Mouse (Mus musculus): ENCODE data around the gene Tcf25. TPM values are rescaled to one million over a fixed set of nuclear protein-coding genes. Genes with fewer than 3 reads are reported as not detected.
A peak's percentile ranks its signal among the peaks of the same experiment; 100 is the strongest.

Tcf25 gene
- total RNA-seq (2021), result 100 to 1,000 TPM; 565 to 596 TPM
- long read RNA-seq, experiment 1, full-length matches to known transcripts, result 606 of 773 reads
- long read RNA-seq, experiment 1, partial matches to known transcripts, result 87 of 773 reads
- long read RNA-seq, experiment 1, other reads (novel, unspliced or antisense), result 80 of 773 reads
- long read RNA-seq, experiment 2, full-length matches to known transcripts, result 417 of 538 reads
- long read RNA-seq, experiment 2, partial matches to known transcripts, result 66 of 538 reads
- long read RNA-seq, experiment 2, other reads (novel, unspliced or antisense), result 55 of 538 reads

DNA sequence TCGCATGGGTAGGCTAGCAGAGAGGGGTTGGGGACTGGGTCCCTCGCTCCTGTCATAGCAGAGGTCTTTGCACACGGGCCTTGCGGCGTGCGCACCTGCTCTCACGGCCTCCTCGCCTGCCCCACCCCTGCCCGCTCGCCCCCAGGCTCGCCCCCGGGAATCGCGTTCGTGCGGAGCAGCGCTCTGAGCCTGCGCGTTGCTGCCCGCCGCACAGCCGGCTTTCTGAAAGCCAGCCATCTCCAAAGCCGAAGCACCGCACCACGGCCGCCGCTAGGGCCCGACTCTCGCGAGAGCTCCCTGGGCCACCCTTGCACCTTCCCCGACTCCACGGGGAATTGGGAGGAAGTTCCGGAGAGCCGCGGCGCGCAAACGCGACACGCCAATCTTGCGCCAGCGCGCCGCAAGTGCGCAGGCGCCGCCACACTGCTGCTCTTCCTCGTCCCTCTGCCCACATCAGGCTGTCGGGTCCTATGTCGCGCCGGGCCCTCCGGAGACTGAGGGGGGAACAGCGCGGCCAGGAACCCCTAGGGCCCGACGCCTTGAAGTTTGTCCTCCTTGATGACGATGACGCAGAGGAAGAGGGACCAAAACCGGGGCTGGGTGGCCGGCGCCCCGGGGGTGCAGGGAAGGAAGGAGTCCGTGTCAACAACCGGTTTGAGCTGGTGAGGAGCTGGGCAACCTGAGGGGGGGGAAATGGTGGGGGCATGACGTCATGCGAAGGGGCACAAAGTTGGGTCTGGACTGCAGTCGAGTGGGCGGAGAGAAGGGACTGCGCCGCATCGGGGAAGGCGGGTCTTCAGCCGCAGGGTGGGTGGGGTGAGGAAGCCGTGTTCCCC is at the start of gene Tcf25:
Tcf25 (plus strand) TSS at position 351 of the 836 bp plus-strand sequence.
- peak; percentile 94 to 96 for DNase-seq (ENCODE audit: low spot score in 2 of 2)

DNA sequence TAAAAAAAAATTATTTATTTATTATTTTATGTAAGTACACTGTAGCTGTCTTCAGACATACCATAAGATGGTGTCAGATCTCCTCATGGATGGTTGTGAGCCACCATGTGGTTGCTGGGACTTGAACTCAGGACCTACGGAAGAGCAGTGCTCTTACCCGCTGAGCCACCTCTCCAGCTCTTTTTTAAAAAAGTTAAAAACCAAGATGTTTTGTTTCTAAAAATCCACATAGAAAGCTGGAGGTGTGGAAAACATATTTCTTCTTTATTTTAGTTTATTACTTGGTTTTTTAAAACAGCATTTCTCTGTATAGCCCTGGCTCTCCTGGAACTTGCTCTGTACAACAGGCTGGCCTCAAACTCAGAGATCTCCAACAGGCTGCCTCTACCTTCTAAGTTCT is 45.0 kb upstream of the Tcf25 start:
- no peak for DNase-seq (ENCODE audit: low spot score in 2 of 2)

DNA sequence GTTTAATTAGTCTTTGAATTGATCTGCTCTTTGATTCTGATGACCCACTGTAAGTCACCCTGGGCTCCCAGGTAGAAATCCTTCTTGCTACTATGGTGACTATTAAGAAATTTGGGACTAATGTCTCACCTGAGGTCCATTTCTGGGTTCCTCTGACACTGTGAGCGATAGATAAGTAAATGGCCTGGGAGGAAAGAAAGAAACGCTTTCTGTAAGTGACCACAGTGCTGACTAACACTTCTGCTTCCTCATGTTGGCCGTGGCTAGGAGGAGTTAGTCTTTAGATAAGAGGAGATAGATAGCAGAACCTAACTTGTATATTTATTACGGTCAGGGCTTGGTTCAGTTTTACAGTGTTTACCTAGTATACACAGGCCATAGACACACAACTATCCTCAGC is 44.2 kb upstream of the Tcf25 start:
- no peak for DNase-seq (ENCODE audit: low spot score in 2 of 2)

DNA sequence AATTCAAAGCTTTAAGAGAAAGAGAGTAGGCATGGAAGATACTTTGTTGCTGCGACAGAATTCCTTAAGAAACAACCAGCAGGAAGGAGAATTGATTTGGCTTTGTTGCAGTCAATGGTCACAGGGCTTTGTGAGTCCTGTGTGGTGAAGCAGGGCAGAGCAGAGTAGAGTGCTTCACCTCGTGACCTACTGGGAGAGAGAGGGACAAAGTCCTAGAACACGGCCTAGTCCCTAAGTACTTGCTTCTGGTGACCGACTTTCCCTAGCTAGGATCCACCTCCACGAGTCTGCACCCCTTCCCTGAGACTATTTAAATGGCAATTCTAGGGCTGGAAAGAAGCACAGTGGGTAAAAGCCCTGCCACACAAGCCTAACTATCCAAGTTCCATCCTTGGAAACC is 43.6 kb upstream of the Tcf25 start:
- no peak for DNase-seq (ENCODE audit: low spot score in 2 of 2)

DNA sequence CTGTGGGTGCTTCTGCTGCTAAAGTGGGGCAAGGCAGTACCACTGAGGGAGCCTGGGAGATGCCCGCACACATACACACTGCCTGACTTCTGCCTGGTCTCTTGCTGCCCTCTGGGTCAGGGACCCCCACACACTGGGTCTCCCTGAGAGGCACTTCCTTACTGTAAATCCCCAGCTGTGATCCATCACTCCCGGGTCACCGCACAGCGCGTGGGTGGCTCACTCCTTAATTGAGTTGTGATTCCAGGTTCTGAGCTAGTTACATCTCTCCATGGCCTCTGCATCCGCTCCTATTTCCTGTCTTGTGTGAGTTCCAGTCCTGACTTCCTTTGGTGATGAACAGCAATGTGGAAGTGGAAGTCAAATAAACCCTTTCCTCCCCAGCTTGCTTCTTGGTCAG is 42.9 kb upstream of the Tcf25 start:
- DNase-seq (ENCODE audit: low spot score in 2 of 2), result no peak

DNA sequence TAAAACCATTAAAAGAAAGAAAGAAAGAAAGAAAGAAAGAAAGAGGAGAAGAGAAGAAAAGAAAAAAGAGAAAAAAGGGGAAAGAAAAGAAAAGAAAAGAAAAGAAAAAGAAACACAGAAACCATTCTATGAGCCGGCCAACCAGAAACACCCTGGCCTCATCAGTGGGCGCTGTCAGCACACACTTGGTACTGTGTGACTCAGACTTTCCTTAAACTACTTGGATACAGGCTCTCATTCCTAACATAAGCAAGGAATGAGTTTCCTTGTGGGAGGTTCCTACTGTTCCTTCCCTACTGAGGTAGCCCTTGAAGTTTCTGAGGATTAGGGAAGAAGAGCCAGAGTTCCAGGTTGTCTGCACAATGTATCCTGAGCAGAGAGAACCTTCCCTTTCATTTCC is 42.3 kb upstream of the Tcf25 start:
- peak in 1 of 2 experiments; percentile 40 for DNase-seq (ENCODE audit: low spot score in 2 of 2)

DNA sequence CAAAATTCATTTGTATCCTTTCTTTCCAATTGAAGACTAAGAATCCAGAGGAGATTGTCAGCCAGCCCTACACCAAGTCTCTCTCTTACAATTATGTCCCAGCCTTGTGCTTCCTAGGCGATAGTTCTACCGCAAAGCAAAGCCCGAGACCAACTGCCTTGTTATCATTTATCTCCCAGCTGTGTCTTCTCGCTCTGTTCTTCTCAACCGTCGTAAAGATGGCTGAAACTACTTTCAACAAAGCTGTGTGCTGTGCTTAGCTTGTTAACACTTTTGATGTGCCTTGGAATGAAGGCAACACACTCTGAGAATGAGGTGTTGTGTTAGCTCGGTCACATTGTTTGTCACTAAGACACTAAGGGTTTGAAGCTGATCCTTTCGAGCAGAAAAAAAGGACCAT is 41.7 kb upstream of the Tcf25 start:
- no peak for DNase-seq (ENCODE audit: low spot score in 2 of 2)

DNA sequence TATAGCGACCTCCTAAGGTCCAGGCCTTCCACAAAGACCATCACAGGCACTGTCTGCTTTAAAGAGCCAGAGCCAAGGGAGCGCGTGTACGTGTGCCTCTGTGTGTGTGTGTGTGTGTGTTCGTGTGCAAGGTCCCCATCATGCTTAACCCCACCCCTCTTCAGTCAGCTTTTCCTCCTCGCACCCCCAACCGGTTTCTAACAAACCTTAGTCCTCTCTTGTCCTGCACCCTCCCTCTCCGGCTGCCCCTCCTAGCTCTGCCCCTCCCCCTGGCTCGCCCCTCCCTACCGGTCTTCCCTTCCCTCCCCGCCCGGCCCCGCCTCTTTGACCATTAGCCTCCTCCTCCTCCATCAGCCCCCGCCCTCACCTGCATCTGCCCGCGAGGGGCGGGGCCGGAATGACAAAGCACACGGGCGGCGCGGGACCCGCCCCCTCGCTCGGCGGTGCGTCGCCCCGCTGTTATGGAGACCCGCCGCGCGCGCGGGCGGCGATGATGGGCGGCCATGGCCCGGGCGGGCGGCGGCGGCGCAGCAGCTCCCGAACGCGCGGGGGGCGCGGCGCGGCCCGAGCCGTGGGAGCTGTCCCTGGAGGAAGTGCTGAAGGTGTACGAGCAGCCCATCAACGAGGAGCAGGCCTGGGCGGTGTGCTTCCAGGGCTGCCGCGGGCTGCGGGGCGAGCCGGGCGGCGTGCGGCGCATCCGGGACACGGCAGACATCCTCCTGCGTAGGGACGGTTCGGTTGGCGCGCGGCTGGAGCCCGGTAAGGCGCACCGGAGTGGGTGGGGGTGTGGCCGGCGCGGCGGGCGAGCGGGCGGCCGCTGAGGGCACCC is 41.1 kb upstream of the Tcf25 start, which contains the start of gene Spire2:
Spire2 (plus strand) TSS at position 452 of the 829 bp plus-strand sequence.
- peak; percentile 58 to 61 for DNase-seq (ENCODE audit: low spot score in 2 of 2)

DNA sequence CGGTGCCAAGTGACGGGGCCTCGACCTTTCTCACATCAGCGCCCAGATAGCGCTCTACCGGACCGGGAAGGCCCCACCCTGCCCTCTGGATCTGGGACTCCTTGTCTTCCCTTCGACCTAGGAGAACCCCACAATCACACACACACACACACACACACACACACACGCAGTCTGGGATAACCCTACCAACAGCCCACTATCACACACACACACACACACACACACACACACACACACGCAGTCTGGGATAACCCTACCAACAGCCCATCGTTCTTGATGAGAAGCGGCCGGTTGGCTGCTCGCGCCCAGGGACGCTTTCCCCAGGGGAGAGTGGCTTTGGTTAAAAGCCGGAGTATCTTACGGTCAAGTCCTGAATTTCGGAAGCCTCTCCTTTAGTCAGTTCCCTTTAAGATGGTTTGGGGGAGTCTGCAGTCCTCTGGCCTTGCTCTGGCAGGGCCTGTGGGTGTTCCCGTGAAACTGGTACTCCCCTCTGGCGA is 40.4 kb upstream of the Tcf25 start:
- no peak for DNase-seq (ENCODE audit: low spot score in 2 of 2)

DNA sequence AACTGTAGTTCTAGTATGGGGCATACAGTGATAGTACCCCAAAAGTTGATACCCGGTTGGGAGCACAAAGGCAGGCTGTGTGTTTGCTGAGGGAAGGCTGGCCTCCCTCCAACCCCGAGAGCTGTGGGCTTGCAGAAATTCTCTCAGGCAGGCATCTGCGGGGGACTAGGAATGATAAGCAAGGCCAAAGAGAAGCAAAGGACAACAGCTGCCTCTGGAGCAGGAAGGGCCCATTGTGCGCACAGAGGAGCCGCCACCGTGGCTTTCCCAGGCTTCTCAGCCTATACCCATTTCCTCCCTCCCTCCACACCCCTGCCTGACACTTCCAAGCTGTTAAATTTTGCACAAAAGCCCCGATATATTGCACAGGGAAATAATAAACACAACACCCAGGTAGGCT is 39.7 kb upstream of the Tcf25 start:
- DNase-seq (ENCODE audit: low spot score in 2 of 2), result peak in 1 of 2 experiments; percentile 35

DNA sequence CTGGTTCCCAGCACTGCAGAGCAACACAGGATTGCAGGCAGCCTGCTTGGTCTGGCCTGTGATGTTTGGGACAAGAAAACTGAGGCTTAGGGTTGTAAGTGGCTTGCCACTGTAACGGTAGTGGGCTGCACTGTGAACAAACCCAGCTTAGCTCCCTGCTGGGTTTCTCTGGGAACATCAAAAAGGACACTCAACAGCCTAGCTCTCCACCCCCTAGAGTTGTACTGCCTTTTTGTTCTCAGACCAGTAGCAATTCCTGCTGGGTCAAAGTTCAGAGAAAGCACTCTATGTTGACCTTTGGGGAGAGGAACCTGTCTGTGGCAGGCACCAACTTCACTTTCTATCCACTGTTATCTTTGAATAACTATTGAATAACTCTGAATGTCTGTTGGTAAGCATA is 39.1 kb upstream of the Tcf25 start:
- DNase-seq (ENCODE audit: low spot score in 2 of 2), result no peak

DNA sequence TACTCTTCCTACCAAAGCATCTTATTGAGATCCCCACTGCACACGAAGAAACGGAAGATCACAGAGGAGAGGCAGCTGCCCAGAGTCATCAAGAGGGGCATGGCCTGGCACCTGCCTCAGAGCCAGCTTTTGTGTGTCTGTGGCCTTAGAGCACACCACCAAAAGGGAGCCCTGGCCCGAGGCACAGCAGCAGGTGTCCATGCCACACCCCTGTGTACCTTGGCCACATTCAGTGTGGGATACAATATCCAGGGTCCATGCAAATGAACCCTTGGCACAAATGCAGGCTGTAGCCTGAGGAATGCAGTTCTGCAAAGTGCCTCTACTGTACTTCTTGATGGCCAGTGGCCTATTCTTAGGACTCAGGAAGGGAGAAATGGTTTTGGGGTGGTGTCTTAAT is 36.1 kb upstream of the Tcf25 start:
- no peak for DNase-seq (ENCODE audit: low spot score in 2 of 2)

DNA sequence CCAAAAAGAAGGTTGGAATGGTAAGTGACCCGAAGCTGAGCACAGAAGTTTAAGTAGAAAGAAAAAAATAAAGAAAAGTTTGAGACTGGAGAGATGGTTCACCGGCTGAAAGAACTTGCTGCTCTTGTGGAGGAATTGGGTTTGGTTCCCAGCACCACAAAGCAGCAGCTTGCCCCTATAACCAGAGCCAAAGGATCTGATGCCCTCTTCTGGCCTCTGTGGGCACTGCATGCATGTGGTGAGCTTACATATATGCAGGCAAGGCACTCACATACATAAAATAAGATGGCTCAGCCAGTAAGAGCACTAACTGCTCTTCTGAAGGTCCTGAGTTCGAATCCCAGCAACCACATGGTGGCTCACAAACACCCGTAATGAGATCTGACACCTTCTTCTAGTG is 33.5 kb upstream of the Tcf25 start:
- no peak for DNase-seq (ENCODE audit: low spot score in 2 of 2)

DNA sequence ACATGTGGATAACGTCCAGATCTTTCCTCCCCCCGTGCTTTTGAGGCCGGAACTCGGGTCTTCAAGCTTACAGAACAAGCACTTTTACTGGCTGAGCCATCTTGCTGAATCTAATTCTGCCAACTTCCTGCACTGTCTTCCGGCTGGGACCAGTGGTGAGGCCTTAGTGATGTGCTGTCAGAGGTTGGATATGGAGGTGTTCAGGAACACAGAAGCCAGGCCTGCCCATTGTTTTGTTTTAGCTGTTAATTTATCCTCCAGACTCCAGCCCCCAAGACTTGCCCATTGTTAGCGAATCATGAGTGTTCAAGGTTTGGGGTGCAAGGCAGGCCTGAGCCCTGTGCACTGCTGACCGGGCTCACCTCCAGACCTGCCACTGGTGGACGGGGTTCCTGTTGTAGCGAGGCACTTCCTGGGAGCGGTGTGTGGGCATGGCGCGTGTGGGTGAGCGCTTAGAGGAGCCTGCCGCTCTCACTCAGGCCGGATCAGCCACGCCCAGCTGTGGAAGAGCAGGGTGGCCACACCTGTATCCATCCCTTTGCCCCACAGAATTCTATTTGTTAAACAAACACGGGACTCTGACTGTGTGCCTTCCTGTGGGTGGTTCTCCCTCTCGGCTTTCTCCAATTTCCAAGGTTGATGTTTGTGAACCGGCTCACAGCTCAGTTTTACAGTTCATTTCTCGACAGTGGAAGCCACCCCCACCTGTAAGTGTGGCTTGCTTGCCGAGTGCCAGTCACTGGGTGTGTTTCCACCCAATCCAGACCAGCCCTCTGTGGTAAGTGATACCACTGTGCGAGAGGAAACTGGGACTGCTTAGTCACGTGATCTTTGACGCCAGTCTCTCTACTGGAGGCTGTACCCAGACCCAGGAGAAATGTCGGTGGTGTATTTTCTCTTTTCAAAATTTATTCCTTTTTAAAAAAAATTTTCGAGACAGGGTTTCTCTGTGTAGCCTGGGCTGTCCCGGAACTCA is 32.2 kb upstream of the Tcf25 start:
- DNase-seq (ENCODE audit: low spot score in 2 of 2), result no peak

DNA sequence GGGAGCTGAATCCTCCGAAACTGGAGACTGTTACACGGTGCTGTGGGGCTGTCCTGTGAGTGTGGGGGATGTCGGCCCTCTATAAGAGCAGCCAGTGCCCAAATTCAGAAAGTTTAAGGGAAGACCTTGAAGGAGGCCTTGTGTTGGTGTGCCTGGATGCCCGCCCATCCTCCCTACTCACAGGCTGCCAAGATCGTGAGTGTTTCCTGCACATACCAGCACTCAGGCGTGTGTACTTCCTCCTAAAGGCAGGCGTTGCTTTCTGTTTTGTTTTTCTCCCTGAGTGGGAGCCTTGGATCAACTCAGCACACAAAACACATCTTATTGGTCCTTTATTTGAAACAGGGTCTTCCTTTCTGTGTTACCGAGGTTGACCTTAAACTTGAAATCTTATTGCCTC is 31.3 kb upstream of the Tcf25 start:
- DNase-seq (ENCODE audit: low spot score in 2 of 2), result no peak

DNA sequence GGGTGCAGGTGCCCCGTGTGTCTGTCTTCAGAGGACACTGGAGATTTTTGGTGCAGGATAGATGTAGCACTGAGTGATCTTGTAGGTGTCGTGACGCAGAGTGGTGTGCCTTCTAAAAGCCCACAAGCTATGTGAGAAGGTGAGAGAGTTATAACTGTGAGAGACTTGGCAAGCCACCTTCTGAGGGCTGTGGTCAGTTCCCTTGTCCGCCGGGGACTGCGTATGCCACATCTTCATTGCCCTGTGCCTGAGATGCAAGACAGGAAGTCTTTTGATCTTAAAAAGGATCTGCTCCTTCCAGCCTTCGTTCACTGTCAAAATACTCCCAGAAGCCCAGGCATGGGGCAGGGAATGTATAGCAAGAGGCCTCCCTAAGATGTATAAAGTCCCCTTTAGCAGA is 30.6 kb upstream of the Tcf25 start:
- DNase-seq (ENCODE audit: low spot score in 2 of 2), result no peak

DNA sequence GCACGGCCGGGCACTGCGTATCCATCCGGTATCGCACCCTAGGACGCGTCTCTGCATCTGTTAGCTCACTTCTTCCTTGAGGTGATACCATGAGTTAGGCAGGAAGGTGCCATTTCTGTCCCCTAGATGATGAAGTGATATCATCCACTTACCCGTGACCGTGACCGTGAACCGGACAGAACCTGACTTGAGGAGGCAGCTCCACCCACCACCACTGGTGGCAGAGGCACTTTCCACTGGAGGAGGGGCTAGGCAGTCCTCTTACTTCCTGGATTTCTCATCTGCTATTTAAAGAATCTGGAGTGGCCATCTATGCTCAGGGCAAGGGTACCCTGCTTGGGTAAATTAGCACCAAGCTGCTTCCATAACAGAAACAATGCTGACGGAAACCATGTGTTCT is 30.1 kb upstream of the Tcf25 start:
- no peak for DNase-seq (ENCODE audit: low spot score in 2 of 2)

DNA sequence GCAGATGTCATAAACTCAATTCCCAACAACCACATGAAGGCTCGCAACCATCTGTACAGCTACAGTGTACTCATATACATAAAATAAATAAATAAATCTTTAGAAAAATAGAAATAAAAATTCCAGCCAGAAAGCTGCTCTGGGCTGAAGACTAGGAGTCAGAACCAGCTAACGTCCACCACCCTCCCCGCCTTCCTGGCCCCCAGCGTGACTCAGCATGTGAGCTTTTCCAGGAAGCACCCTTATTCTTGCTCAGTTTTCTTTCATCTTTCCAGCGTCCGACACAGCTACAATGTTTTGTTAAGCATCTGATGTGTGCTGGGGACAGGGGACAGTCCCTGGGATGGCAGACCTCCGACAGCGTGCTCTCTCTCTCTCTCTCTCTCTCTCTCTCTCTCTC is 28.4 kb upstream of the Tcf25 start:
- no peak for DNase-seq (ENCODE audit: low spot score in 2 of 2)

DNA sequence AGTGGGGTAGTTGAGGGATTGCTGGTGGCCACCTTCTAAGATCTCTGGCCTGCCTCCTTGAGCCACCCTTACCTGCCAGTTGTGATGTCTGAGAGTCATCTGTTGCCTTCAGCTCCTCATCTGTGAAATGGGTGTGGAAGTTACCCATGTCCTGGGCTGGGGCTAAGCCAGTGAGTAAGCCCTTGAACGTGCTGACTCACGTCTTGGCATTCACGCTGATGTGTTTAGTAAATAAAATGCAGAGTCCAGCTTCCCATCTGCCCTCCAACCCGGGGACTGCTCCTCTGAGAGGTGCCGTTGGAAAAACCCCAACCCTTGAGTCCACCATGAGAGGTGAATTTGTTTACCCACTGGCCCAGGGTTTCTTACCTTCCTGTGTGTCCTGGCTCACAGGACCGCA is 27.7 kb upstream of the Tcf25 start:
- DNase-seq (ENCODE audit: low spot score in 2 of 2), result no peak

DNA sequence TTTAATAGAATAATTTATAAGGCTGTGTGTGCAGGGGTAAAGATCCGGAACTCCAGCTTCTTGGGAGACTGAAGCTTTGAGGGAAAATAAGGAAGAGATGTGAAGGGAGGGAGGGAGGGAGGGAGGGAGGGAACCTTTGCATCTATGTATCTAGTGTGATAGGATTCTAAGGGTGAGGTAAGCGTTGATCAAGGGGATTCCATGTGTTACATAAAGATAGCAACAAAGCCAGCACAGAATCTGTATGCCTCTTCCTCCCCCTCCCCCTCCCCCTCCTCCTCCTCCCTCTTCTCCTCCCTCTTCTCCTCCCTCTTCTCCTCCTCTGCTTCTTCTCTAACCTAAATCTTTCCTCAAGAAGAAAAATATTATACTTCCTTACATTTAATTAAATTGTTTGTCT is 26.3 kb upstream of the Tcf25 start:
- DNase-seq (ENCODE audit: low spot score in 2 of 2), result no peak
